Mouse (Mus musculus): ENCODE results near the gene Elob. TPM values are rescaled to one million over a fixed set of nuclear protein-coding genes. Genes with fewer than 3 reads are reported as not detected.

Elob gene
- polyA plus RNA-seq, 1 experiment from 2014 or later, result 1,103 TPM

GRCm38 (mm10) chr17:23850028-23850427 is 21.1 kb upstream of the Elob start:
- Histone ChIP-seq H3K9me3 (no peaks in the 10 kb centered on the region), H3K36me3 (replicated peaks) (no peaks in the 10 kb centered on the region), H3K27ac (replicated peaks) (no peak overlapping the region), H3K27me3 (replicated peaks; ENCODE audit: low read depth, poor library complexity, severe bottlenecking) (no peaks in the 10 kb centered on the region; the same call in 1 of the 2 replicates), H3K4me1 (no peaks in the 10 kb centered on the region), H3K4me3 (no peak overlapping the region)
- DNase-seq (ENCODE audit: low spot score), result no peak
- WGBS, result 63% methylated on average over 2 of the region's 2 CpGs

GRCm38 (mm10) chr17:23843812-23844273 is 14.9 kb upstream of the Elob start, which contains the start of the genes Prss32 and Prss41:
Gene Prss32 (plus strand): TSS chr17:23843855.
Gene Prss41 (minus strand): TSS chr17:23844172.
- 0 out of 2 replicates have a peak, but pooled peaks cover 10% of the 10 kb centered on the region for H3K4me1 ChIP-seq
- peak; percentile 79 for DNase-seq (ENCODE audit: low spot score)
- WGBS, result 14% methylated on average over 19 of the region's 19 CpGs
- H3K36me3 ChIP-seq (replicated peaks), result no peaks in the 10 kb centered on the region
- H3K27ac ChIP-seq (replicated peaks), result peak within 1 kb of the TSS; percentile 37
- H3K4me3 ChIP-seq, result peak within 1 kb of the TSS; percentile 48
- no peaks in the 10 kb centered on the region for H3K9me3 ChIP-seq
- H3K27me3 ChIP-seq (replicated peaks; ENCODE audit: low read depth, poor library complexity, severe bottlenecking), result peaks cover 17% of the 10 kb centered on the region

GRCm38 (mm10) chr17:23843141-23843811 is 14.3 kb upstream of the Elob start:
- Histone ChIP-seq H3K36me3 (replicated peaks) (no peaks in the 10 kb centered on the region), H3K27ac (replicated peaks) (no peak overlapping the region), H3K27me3 (replicated peaks; ENCODE audit: low read depth, poor library complexity, severe bottlenecking) (peaks cover 17% of the 10 kb centered on the region), H3K4me3 (peak overlapping the region; percentile 48), H3K9me3 (no peaks in the 10 kb centered on the region), H3K4me1 (0 out of 2 replicates have a peak, but pooled peaks cover 10% of the 10 kb centered on the region)
- 44% methylated on average over 23 of the region's 23 CpGs for WGBS
- peak; percentile 39 for DNase-seq (ENCODE audit: low spot score)

GRCm38 (mm10) chr17:23841145-23841544 is 12.2 kb upstream of the Elob start:
- Histone ChIP-seq H3K9me3 (no peaks in the 10 kb centered on the region), H3K4me3 (no peak overlapping the region), H3K27ac (replicated peaks) (no peak overlapping the region), H3K36me3 (replicated peaks) (no peaks in the 10 kb centered on the region), H3K27me3 (replicated peaks; ENCODE audit: low read depth, poor library complexity, severe bottlenecking) (peaks cover 17% of the 10 kb centered on the region), H3K4me1 (0 out of 2 replicates have a peak, but pooled peaks cover 10% of the 10 kb centered on the region)
- 32% methylated on average over 4 of the region's 4 CpGs for WGBS
- peak; percentile 57 for DNase-seq (ENCODE audit: low spot score)

DNA sequence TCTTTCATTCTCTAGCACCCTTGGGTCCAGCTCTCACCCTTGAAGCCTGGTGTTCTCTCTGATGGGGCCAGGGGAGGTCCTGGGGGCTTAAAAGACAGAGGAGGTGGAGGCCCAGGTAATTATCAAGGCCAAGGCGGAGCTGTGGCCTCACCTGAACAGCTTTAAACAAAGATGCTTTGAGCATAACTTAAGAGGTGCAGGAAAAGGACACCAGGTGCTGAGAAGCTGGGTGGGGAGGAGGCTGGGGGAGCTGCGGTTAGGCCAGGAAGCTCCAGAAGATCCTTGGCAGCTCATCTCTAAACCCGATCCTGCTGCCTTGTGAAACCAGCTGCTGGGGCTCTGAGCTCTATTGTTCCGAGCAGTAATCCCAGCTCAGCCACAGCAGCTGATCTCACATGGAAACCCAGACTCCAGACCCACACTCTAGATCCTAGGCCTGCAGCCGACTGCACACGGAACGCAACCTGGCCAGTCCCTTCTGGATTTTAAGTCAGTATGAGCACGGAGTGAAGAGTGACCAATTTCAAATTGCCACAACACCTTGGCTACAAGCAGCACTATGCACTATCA is 7.2 kb upstream of the Elob start, which contains the start of gene Prss33:
Gene Prss33 (minus strand): TSS at position 51 of the 570 bp plus-strand sequence.
- no peak within 1 kb of the TSS for H3K27ac ChIP-seq (replicated peaks)
- no peak for DNase-seq (ENCODE audit: low spot score)
- no peaks in the 10 kb centered on the region for H3K9me3 ChIP-seq
- H3K36me3 ChIP-seq (replicated peaks), result no peaks in the 10 kb centered on the region
- H3K4me3 ChIP-seq, result no peak within 1 kb of the TSS
- WGBS, result 62% methylated on average over 8 of the region's 8 CpGs
- peaks cover 32% of the 10 kb centered on the region for H3K27me3 ChIP-seq (replicated peaks; ENCODE audit: low read depth, poor library complexity, severe bottlenecking)
- H3K4me1 ChIP-seq, result no peaks in the 10 kb centered on the region

DNA sequence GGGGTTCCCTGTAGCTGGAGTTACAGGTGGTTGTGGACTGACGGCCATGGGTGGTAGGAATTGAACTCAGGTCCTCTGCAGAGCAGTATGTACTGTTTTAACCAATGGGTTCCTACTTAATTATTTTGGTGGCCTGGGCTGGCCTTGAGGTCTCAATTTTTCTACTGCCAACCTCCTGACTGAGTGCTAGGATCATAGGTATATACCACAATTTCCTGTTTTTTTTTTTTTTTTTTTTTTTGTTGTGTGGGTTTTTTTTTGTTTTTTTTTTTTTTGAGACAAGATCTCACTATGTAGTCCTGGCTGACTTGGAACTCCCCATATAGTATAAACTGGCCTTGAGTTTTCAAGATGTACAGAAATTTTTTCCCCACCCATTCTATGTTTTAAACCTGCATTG is 2.3 kb upstream of the Elob start:
- WGBS, result 90% methylated on average over 1 of the region's 1 CpGs
- no peak overlapping the region for H3K27ac ChIP-seq (replicated peaks)
- H3K4me1 ChIP-seq, result peaks cover 17% of the 10 kb centered on the region

DNA sequence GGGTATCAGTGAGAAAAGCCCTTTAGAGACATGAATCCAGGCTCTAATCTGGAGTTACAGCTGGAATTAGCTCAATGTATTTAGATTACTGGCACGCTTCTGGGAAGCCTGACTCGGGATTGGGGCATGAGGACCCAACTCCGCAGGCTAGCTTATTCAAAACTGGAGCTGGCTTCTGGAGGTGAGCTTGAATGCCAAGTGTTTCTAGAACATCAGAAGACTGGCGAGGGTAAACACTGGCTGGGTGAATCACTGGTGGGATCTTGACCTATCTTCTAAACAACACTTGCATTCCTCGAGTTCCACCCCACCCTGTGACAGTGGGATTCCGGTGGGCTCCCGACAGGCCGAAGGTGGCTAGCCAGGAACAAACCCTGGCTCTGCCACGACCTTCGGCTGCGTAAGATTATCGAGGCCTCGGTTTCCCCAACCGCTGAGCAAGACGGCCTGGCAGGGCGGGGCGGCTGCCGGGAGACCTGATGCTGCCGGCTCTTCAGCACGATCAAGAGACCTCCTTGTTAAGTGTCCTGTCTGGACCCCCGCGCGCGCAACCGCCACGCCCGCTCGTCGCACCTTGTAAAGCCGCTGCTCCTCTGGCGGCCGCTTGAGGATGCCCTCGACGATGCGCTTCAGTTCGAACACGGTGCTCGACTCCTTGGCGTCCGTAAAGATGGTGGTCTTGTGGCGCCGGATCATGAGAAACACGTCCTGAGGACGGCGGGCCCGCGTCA is 500 bp downstream of the Elob start:
- H3K4me3 ChIP-seq, result peak overlapping the region; percentile 83
- no peaks in the 10 kb centered on the region for H3K9me3 ChIP-seq
- H3K4me1 ChIP-seq, result peaks cover 22% of the 10 kb centered on the region
- H3K27ac ChIP-seq (replicated peaks), result peak overlapping the region; percentile 92
- DNase-seq (ENCODE audit: low spot score), result peak; percentile 81
- peaks cover 41% of the 10 kb centered on the region for H3K36me3 ChIP-seq (replicated peaks)
- WGBS, result under 1% methylated on average over 47 of the region's 47 CpGs
- peaks cover 20% of the 10 kb centered on the region for H3K27me3 ChIP-seq (replicated peaks; ENCODE audit: low read depth, poor library complexity, severe bottlenecking)

More for the DNA sequence above, 2.3 kb upstream of the Elob start:
- Histone ChIP-seq H3K4me3 (no peak overlapping the region), H3K27me3 (replicated peaks; ENCODE audit: low read depth, poor library complexity, severe bottlenecking) (peaks cover 43% of the 10 kb centered on the region), H3K36me3 (replicated peaks) (peaks cover 13% of the 10 kb centered on the region), H3K9me3 (no peaks in the 10 kb centered on the region)
- no peak for DNase-seq (ENCODE audit: low spot score)

- Histone ChIP-seq H3K9me3 (no peaks in the 10 kb centered on the region), H3K4me1 (peaks cover 22% of the 10 kb centered on the region), H3K36me3 (replicated peaks) (peaks cover 69% of the 10 kb centered on the region), H3K4me3 (no peak overlapping the region), H3K27ac (replicated peaks) (no peak overlapping the region), H3K27me3 (replicated peaks; ENCODE audit: low read depth, poor library complexity, severe bottlenecking) (peaks cover 6% of the 10 kb centered on the region; the same call in 1 of the 2 replicates)
- DNase-seq (ENCODE audit: low spot score), result no peak
- 85% methylated on average over 4 of the region's 4 CpGs for WGBS
These were observed 3.3 kb downstream of the Elob start for GRCm38 (mm10) chr17:23825591-23825990.

DNA sequence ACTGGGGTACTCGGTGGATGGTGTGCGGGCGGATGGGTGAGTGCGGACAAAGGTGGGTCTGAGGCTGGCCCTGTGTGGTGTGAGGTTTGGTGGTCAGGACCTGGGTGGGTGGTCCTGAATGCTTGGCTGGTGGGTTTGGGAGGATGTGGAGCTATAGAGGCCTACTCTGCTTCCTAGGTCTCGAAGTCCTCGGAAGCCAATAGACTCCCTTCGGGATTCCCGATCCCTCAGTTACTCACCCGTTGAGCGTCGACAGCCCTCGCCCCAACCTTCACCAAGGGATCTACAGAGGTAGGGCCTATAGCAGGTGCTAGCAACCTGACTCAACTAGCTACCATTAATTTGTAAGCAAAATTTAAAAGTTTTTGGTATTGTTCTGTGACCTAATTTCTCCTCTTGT is 5.3 kb downstream of the Elob start:
- H3K9me3 ChIP-seq, result peaks cover 14% of the 10 kb centered on the region
- WGBS, result 95% methylated on average over 12 of the region's 12 CpGs
- no peak overlapping the region for H3K27ac ChIP-seq (replicated peaks)
- peaks cover 89% of the 10 kb centered on the region for H3K36me3 ChIP-seq (replicated peaks)
- no peak for DNase-seq (ENCODE audit: low spot score)
- H3K27me3 ChIP-seq (replicated peaks; ENCODE audit: low read depth, poor library complexity, severe bottlenecking), result no peaks in the 10 kb centered on the region
- H3K4me3 ChIP-seq, result no peak overlapping the region
- H3K4me1 ChIP-seq, result peaks cover 18% of the 10 kb centered on the region

DNA sequence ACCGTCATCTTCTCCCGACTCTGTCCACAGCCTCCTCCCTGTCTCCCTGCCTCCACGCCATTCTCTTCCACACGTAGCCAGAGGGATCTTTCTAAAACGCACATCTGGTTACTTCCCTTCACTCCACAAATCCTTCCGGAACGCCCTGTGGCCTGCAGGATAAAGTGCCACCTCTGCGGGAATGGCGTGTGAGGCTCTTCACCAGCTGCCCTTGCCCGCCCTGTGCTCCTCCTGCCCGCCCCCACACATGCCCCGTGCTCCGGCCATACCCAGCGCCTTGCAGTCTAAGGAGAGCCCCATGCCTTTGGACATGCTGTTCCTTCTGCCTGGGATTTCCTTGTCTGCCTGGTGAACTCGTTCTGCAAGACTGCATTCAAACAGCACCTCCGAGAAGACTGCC is 5.9 kb downstream of the Elob start:
- WGBS, result 88% methylated on average over 16 of the region's 16 CpGs
- Histone ChIP-seq H3K4me3 (no peak overlapping the region), H3K27ac (replicated peaks) (no peak overlapping the region), H3K9me3 (peaks cover 20% of the 10 kb centered on the region), H3K27me3 (replicated peaks; ENCODE audit: low read depth, poor library complexity, severe bottlenecking) (no peaks in the 10 kb centered on the region), H3K36me3 (replicated peaks) (peaks cover 95% of the 10 kb centered on the region), H3K4me1 (peaks cover 15% of the 10 kb centered on the region)
- no peak for DNase-seq (ENCODE audit: low spot score)

DNA sequence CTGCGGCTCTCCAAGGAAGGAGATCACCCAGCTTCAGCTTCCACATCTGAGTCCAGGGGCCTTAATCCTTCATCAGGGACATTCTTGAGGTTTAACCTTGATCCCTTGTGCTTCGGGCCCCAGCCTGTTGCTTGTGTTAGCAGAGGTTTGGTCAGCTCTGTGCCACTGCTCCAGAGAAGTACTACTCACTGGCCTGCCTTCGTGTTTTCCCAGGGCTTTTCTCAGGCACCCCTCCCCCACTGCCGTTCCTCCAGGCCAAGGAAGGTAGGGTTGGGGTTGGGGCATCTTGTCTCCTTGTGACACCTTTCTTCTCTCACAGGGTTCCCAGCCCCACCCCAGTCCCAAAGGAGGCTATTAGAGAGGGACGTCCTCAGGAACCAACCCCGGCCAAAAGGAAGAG is 6.8 kb downstream of the Elob start:
- Histone ChIP-seq H3K4me1 (peaks cover 6% of the 10 kb centered on the region), H3K9me3 (peaks cover 24% of the 10 kb centered on the region), H3K4me3 (no peak overlapping the region), H3K36me3 (replicated peaks) (peaks cover 100% of the 10 kb centered on the region), H3K27ac (replicated peaks) (no peak overlapping the region), H3K27me3 (replicated peaks; ENCODE audit: low read depth, poor library complexity, severe bottlenecking) (no peaks in the 10 kb centered on the region)
- DNase-seq (ENCODE audit: low spot score), result no peak
- WGBS, result 73% methylated on average over 6 of the region's 6 CpGs

DNA sequence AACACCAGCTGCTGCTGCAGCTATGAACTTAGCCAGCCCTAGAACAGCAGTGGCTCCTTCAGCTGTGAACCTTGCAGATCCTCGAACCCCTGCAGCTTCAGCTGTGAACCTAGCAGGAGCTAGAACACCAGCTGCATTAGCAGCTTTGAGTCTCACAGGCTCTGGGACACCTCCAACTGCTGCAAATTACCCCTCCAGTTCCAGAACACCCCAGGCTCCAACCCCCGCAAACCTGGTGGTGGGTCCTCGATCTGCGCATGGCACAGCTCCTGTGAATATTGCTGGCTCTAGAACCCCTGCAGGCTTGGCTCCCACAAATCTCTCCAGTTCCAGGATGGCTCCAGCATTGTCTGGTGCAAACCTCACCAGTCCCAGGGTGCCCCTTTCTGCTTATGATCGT is 8.2 kb downstream of the Elob start:
- Histone ChIP-seq H3K36me3 (replicated peaks) (peaks cover 100% of the 10 kb centered on the region), H3K27me3 (replicated peaks; ENCODE audit: low read depth, poor library complexity, severe bottlenecking) (no peaks in the 10 kb centered on the region), H3K4me1 (0 out of 2 replicates have a peak, but pooled peaks cover 5% of the 10 kb centered on the region), H3K27ac (replicated peaks) (no peak overlapping the region), H3K9me3 (peaks cover 37% of the 10 kb centered on the region), H3K4me3 (no peak overlapping the region)
- no peak for DNase-seq (ENCODE audit: low spot score)
- 94% methylated on average over 5 of the region's 5 CpGs for WGBS

Data from embryonic facial prominence, embryonic 10.5 days (tissue).